Mouse (Mus musculus): Measurements from ENCODE around the gene Serpina3f.
A peak's percentile ranks its signal among the peaks of the same experiment; 100 is the strongest.
"Not testable (repeated sequence)": the region's sequence is repeated elsewhere in the genome, so short reads cannot be mapped to it uniquely, and the experiment has no call there.

Gene Serpina3f

GRCm38 (mm10) chr12:104214445-104214753, at the start of gene Serpina3f:
Gene Serpina3f, plus strand, starts transcription at chr12:104214544.
- DNase-seq (ENCODE audit: low spot score): no peak

- DNase-seq (ENCODE audit: low spot score): peak; percentile 48
These were observed 39.6 kb upstream of the Serpina3f start for GRCm38 (mm10) chr12:104174747-104175146.

GRCm38 (mm10) chr12:104175636-104176035, 38.7 kb upstream of the Serpina3f start:
- DNase-seq (ENCODE audit: low spot score): no peak

GRCm38 (mm10) chr12:104178577-104178976, 35.8 kb upstream of the Serpina3f start:
- DNase-seq (ENCODE audit: low spot score): no peak

- DNase-seq (ENCODE audit: low spot score): no peak
These were observed 35.4 kb upstream of the Serpina3f start for GRCm38 (mm10) chr12:104178987-104179386.

- DNase-seq (ENCODE audit: low spot score): no peak
These were observed 29.3 kb upstream of the Serpina3f start for GRCm38 (mm10) chr12:104185046-104185445.

GRCm38 (mm10) chr12:104186041-104186581, 28.2 kb upstream of the Serpina3f start:
- peak; percentile 24 for DNase-seq (ENCODE audit: low spot score)

- no peak for DNase-seq (ENCODE audit: low spot score)
These were observed 25.1 kb upstream of the Serpina3f start for GRCm38 (mm10) chr12:104189246-104189645.

GRCm38 (mm10) chr12:104190852-104191251, 23.5 kb upstream of the Serpina3f start:
- no peak for DNase-seq (ENCODE audit: low spot score)

GRCm38 (mm10) chr12:104209149-104209548, 5.2 kb upstream of the Serpina3f start:
- no peak for DNase-seq (ENCODE audit: low spot score)

- no peak for DNase-seq (ENCODE audit: low spot score)
These were observed 4.5 kb upstream of the Serpina3f start for GRCm38 (mm10) chr12:104209802-104210201.

- no peak for DNase-seq (ENCODE audit: low spot score)
These were observed 477 bp upstream of the Serpina3f start for GRCm38 (mm10) chr12:104213689-104214444.

GRCm38 (mm10) chr12:104215249-104215648, 905 bp downstream of the Serpina3f start:
- no peak for DNase-seq (ENCODE audit: low spot score)

- DNase-seq (ENCODE audit: low spot score): no peak
These were observed 7.3 kb downstream of the Serpina3f start for GRCm38 (mm10) chr12:104221616-104222015.

GRCm38 (mm10) chr12:104223690-104224089, 9.3 kb downstream of the Serpina3f start:
- DNase-seq (ENCODE audit: low spot score): no peak

- no peak for DNase-seq (ENCODE audit: low spot score)
These were observed 10.4 kb downstream of the Serpina3f start for GRCm38 (mm10) chr12:104224598-104225300.

GRCm38 (mm10) chr12:104230762-104231161, 16.4 kb downstream of the Serpina3f start:
- DNase-seq (ENCODE audit: low spot score): no peak

- no peak for DNase-seq (ENCODE audit: low spot score)
These were observed 21.6 kb downstream of the Serpina3f start, which contains the start of gene Serpina3g for GRCm38 (mm10) chr12:104235915-104236314. Gene Serpina3g, plus strand, starts transcription at chr12:104236245.

- DNase-seq (ENCODE audit: low spot score): not testable (repeated sequence)
These were observed 23.7 kb downstream of the Serpina3f start for GRCm38 (mm10) chr12:104238048-104238447.

GRCm38 (mm10) chr12:104243307-104243706, 29.0 kb downstream of the Serpina3f start:
- no peak for DNase-seq (ENCODE audit: low spot score)

GRCm38 (mm10) chr12:104245092-104245491, 30.7 kb downstream of the Serpina3f start:
- no peak for DNase-seq (ENCODE audit: low spot score)

- no peak for DNase-seq (ENCODE audit: low spot score)
These were observed 31.3 kb downstream of the Serpina3f start for GRCm38 (mm10) chr12:104245595-104245994.

GRCm38 (mm10) chr12:104247553-104248002, 33.2 kb downstream of the Serpina3f start:
- peak; percentile 14 for DNase-seq (ENCODE audit: low spot score)

Data from lung, postnatal 25 days (tissue).